Mouse (Mus musculus): ENCODE measurements around the gene Sgsm1. TPM values are rescaled to one million over a fixed set of nuclear protein-coding genes. Genes with fewer than 3 reads are reported as not detected.

Gene Sgsm1
- polyA plus RNA-seq, 1 experiment from 2014 or later, result 2.0 TPM

DNA sequence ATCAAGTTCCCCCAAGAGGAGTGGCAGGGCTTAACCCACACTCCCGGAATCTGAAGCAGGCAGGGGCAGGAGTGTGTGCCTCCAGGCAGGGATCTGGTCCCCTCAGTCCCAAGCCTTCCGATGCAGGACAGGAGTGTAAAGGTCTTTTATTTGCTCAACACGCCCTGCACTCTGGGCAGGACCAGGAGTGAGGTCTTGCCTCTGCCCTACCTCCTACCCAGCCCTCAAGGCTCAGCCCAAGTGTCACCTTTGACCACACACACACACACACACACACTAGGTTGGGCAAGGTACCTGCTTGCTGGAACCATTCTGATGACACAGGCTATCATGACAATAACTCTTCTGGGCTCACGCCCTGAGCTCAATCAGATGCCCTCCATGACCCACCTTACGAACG, 91.1 kb downstream of the Sgsm1 start:
- peak overlapping the region; percentile 55 for H3K27ac ChIP-seq (ENCODE audit: low read length)
- no peak overlapping the region for H3K9ac ChIP-seq (ENCODE audit: low read depth, low read length)

DNA sequence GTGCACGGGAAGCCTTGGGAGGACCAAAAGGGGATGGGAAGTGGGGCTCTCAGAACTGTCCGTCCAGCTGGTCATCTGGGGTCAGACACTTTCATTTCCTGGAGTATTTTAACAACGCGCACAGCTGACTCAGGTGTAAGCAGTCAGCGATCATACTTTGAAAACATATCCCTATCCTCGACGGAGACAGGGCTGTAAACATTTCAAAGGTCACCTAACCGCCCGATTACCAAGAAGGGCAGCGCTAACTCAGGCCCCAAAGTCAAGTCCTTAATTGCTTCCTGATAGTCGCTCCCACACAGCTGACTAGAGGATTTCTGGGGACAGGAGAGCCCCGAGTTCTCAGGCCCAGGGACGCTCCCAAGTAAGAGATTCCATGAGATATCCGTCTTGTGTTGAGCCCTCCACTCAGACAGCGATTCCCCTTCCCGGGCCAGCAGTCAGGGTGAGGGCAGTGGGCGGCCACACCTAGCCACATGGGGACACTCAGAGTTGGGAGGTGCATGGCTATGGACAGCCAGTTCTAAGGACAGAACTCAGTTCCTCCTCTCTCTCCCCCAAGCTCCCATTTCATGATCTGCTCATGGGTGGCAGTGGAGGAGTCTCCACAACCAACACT, 91.9 kb downstream of the Sgsm1 start:
- Histone ChIP-seq H3K4me1 (ENCODE audit: control insufficient read depth, low read depth, low read length) (peaks cover 5% of the 10 kb centered on the region; the same call in 1 of the 2 replicates), H3K4me2 (ENCODE audit: low read depth, low read length) (peak overlapping the region; percentile 34), H3K4me3 (ENCODE audit: low read depth, low read length) (no peak overlapping the region), H3K27ac (ENCODE audit: low read length) (peak overlapping the region; percentile 55), H3K27me3 (ENCODE audit: control insufficient read depth, insufficient read depth, low read depth, low read length) (peaks cover 13% of the 10 kb centered on the region), H3K9me3 (replicated peaks; ENCODE audit: control insufficient read depth, low read length) (no peaks in the 10 kb centered on the region), H3K36me3 (ENCODE audit: control insufficient read depth, insufficient read depth) (no peaks in the 10 kb centered on the region), H3K9ac (ENCODE audit: low read depth, low read length) (no peak overlapping the region)
- ATAC-seq (ENCODE audit: low read depth), result no peak
- 52% methylated on average over 17 of the region's 17 CpGs for WGBS (ENCODE audit: insufficient replicate concordance)

More for the DNA sequence above, 91.1 kb downstream of the Sgsm1 start:
- peaks cover 13% of the 10 kb centered on the region for H3K27me3 ChIP-seq (ENCODE audit: control insufficient read depth, insufficient read depth, low read depth, low read length)
- H3K36me3 ChIP-seq (ENCODE audit: control insufficient read depth, insufficient read depth), result no peaks in the 10 kb centered on the region
- WGBS (ENCODE audit: insufficient replicate concordance), result 61% methylated on average over 6 of the region's 6 CpGs
- no peaks in the 10 kb centered on the region for H3K9me3 ChIP-seq (replicated peaks; ENCODE audit: control insufficient read depth, low read length)
- ATAC-seq (ENCODE audit: low read depth), result 0 out of 2 replicates have a peak, but pooled peaks have one; percentile 3
- H3K4me1 ChIP-seq (ENCODE audit: control insufficient read depth, low read depth, low read length), result peaks cover 5% of the 10 kb centered on the region; the same call in 1 of the 2 replicates
- no peak overlapping the region for H3K4me3 ChIP-seq (ENCODE audit: low read depth, low read length)
- H3K4me2 ChIP-seq (ENCODE audit: low read depth, low read length), result peak overlapping the region; percentile 65; the same call in 1 of the 2 replicates

DNA sequence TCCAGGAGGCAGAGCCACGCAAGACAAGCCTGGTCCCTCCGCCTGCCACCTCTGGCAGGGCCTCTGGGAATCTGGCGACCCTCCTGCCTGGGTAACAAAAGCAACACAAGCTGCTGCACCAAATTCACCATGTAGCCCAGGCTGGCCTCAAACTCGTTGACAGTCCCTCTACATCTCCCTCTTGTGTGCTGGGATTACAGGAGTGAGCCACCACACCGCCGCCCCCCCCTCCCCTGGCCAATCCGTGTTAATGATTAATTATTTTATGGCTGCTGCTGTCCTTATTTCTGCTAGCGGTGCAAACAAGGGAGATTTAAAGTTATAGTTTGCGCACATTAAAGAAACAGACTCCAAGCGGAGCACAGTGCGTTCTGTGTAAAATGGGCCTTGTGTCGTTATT, 93.5 kb downstream of the Sgsm1 start:
- ATAC-seq (ENCODE audit: low read depth), result no peak
- H3K9me3 ChIP-seq (replicated peaks; ENCODE audit: control insufficient read depth, low read length), result no peaks in the 10 kb centered on the region
- peaks cover 13% of the 10 kb centered on the region for H3K27me3 ChIP-seq (ENCODE audit: control insufficient read depth, insufficient read depth, low read depth, low read length)
- peak overlapping the region; percentile 17; the same call in 1 of the 2 replicates for H3K4me2 ChIP-seq (ENCODE audit: low read depth, low read length)
- WGBS (ENCODE audit: insufficient replicate concordance), result 63% methylated on average over 12 of the region's 12 CpGs
- no peak overlapping the region for H3K27ac ChIP-seq (ENCODE audit: low read length)
- no peak overlapping the region for H3K9ac ChIP-seq (ENCODE audit: low read depth, low read length)
- H3K36me3 ChIP-seq (ENCODE audit: control insufficient read depth, insufficient read depth), result no peaks in the 10 kb centered on the region
- H3K4me3 ChIP-seq (ENCODE audit: low read depth, low read length), result no peak overlapping the region
- H3K4me1 ChIP-seq (ENCODE audit: control insufficient read depth, low read depth, low read length), result peaks cover 8% of the 10 kb centered on the region

DNA sequence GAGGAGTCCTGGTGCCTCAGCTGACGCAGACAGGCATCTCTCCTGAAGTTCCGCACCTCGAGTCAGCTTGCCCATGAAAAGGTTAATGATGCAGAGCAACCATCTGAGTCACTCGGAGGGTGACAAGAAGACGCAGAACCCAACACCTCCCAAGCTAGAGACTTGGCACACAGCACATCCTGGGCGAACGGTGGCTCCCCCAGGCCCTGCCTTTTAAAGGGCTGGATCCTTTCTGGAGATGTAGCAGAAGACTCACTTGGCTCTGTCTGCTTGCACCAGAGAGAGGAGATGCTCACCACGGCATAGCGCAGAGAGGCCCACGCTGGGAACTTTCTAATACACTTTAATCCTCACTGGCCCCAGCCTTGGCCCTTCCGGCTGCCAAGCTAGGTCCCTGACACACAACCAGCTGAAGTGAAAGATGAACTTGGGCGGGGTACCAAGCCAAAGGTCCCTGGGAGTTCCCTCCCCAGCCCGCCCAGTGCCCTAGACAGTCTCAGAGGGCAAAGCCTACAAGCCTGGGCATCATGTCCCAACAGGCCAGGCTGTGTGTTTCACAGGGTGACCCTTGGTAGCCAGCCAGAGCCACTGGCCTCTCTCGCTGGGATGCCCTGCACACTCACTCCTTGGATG, 94.1 kb downstream of the Sgsm1 start:
- H3K27me3 ChIP-seq (ENCODE audit: control insufficient read depth, insufficient read depth, low read depth, low read length), result peaks cover 13% of the 10 kb centered on the region
- no peak overlapping the region for H3K4me2 ChIP-seq (ENCODE audit: low read depth, low read length)
- peaks cover 8% of the 10 kb centered on the region for H3K4me1 ChIP-seq (ENCODE audit: control insufficient read depth, low read depth, low read length)
- no peak overlapping the region for H3K4me3 ChIP-seq (ENCODE audit: low read depth, low read length)
- H3K27ac ChIP-seq (ENCODE audit: low read length), result no peak overlapping the region
- H3K36me3 ChIP-seq (ENCODE audit: control insufficient read depth, insufficient read depth), result no peaks in the 10 kb centered on the region
- H3K9me3 ChIP-seq (replicated peaks; ENCODE audit: control insufficient read depth, low read length), result no peaks in the 10 kb centered on the region
- no peak for ATAC-seq (ENCODE audit: low read depth)
- 63% methylated on average over 14 of the region's 14 CpGs for WGBS (ENCODE audit: insufficient replicate concordance)
- H3K9ac ChIP-seq (ENCODE audit: low read depth, low read length), result no peak overlapping the region

DNA sequence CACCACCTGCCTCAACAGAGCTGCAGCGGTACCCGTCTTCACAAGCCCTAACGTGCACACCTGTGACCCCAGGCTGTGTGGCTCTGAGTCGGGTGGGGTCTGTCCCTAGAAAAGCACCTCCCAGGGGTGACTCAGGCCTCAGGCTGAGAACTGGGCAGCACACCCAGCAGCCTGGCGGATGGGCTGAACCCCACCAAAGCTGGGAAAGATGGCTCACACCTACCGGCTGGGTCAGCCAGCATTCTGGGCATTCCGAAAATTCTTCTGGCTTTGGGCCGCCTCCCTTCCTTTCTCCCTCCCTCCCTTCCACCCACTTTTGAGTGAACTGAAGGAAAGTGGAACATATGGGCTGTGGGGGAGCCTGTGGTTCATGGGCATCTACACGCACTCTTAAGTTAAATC, 95.0 kb downstream of the Sgsm1 start:
- H3K4me1 ChIP-seq (ENCODE audit: control insufficient read depth, low read depth, low read length), result peaks cover 8% of the 10 kb centered on the region
- ATAC-seq (ENCODE audit: low read depth), result no peak
- H3K4me3 ChIP-seq (ENCODE audit: low read depth, low read length), result no peak overlapping the region
- no peaks in the 10 kb centered on the region for H3K9me3 ChIP-seq (replicated peaks; ENCODE audit: control insufficient read depth, low read length)
- WGBS (ENCODE audit: insufficient replicate concordance), result 71% methylated on average over 9 of the region's 9 CpGs
- no peak overlapping the region for H3K4me2 ChIP-seq (ENCODE audit: low read depth, low read length)
- no peak overlapping the region for H3K27ac ChIP-seq (ENCODE audit: low read length)
- H3K9ac ChIP-seq (ENCODE audit: low read depth, low read length), result no peak overlapping the region
- no peaks in the 10 kb centered on the region for H3K36me3 ChIP-seq (ENCODE audit: control insufficient read depth, insufficient read depth)
- peaks cover 7% of the 10 kb centered on the region for H3K27me3 ChIP-seq (ENCODE audit: control insufficient read depth, insufficient read depth, low read depth, low read length)

DNA sequence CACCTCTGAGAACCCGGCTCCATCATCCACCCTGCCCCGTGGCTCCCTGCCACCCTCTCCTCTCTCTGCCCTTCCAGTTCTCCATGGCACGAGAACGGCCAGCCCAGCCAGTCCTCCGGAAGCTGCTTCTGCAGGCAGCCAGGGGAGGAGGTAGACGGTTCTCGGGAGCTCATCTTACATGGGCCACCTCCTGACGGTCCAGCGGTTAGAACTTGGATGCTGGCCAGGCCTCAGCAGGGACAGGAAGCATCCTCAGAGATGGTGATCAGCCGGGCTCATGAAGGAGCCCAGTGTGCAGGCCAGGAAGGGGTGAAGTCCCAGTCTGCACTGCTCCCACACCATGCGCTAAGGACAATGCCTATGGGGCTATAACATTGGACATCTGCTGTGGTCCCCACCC, 96.1 kb downstream of the Sgsm1 start:
- WGBS (ENCODE audit: insufficient replicate concordance), result 68% methylated on average over 11 of the region's 11 CpGs
- no peak overlapping the region for H3K9ac ChIP-seq (ENCODE audit: low read depth, low read length)

DNA sequence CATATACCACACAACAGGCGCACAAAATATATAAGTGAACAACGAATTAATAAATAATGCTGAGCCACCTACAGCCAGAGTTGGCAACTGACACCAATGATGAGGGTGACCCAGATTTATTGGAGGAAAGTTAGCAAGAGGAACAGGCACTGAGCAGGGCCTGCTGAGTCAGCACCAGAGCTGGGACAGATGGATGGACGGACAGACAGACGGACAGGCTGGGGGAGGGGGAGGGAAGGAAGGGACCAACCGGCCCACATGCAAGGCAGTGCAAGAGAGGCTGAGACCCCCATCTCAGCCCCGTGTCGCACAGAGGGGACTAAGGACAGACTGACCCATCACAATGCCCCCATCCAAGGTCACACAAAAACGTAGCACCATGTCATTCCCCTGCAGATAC, 96.5 kb downstream of the Sgsm1 start:
- Histone ChIP-seq H3K9ac (ENCODE audit: low read depth, low read length) (no peak overlapping the region), H3K36me3 (ENCODE audit: control insufficient read depth, insufficient read depth) (no peaks in the 10 kb centered on the region), H3K4me2 (ENCODE audit: low read depth, low read length) (no peak overlapping the region), H3K4me1 (ENCODE audit: control insufficient read depth, low read depth, low read length) (peaks cover 15% of the 10 kb centered on the region), H3K27me3 (ENCODE audit: control insufficient read depth, insufficient read depth, low read depth, low read length) (no peaks in the 10 kb centered on the region), H3K4me3 (ENCODE audit: low read depth, low read length) (no peak overlapping the region), H3K27ac (ENCODE audit: low read length) (no peak overlapping the region), H3K9me3 (replicated peaks; ENCODE audit: control insufficient read depth, low read length) (no peaks in the 10 kb centered on the region)
- no peak for ATAC-seq (ENCODE audit: low read depth)
- 69% methylated on average over 8 of the region's 8 CpGs for WGBS (ENCODE audit: insufficient replicate concordance)

More for the DNA sequence above, 96.1 kb downstream of the Sgsm1 start:
- Histone ChIP-seq H3K36me3 (ENCODE audit: control insufficient read depth, insufficient read depth) (no peaks in the 10 kb centered on the region), H3K27me3 (ENCODE audit: control insufficient read depth, insufficient read depth, low read depth, low read length) (no peaks in the 10 kb centered on the region), H3K4me3 (ENCODE audit: low read depth, low read length) (no peak overlapping the region), H3K4me2 (ENCODE audit: low read depth, low read length) (no peak overlapping the region), H3K27ac (ENCODE audit: low read length) (no peak overlapping the region), H3K9me3 (replicated peaks; ENCODE audit: control insufficient read depth, low read length) (no peaks in the 10 kb centered on the region), H3K4me1 (ENCODE audit: control insufficient read depth, low read depth, low read length) (peaks cover 10% of the 10 kb centered on the region)
- no peak for ATAC-seq (ENCODE audit: low read depth)

DNA sequence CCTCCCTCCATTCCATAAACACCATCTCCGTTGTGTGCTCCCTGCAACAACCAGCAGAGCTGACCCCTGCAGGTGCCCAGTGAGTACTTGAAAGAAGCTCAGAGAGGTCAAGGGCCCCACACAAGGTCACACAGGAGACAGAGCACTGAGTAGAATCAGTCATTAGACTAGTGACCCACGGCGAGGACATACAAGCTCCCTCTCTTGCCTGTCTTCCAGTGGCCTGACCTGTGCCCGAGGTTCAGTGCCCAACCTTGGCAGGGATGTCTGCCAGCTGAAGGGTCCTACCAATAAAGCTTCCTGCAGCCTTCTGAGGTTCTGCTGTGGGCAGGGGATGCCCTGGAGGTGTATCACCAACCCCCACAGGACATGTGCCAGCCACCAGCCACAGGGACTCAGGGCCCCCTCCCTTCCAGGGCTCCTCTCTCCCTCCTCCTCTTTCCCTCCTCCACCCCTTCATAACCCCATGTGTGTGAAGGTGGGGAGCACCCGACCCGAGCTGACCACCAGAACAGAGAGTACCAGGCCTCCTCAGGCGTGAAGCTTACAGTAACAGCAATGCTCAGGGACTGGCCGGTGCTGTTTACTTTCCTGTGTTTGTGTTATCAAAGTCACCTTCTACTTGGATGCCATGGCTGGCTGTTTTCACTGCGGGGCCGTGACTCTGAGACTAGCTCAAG, 98.3 kb downstream of the Sgsm1 start:
- Histone ChIP-seq H3K4me2 (ENCODE audit: low read depth, low read length) (no peak overlapping the region), H3K27ac (ENCODE audit: low read length) (no peak overlapping the region), H3K9ac (ENCODE audit: low read depth, low read length) (no peak overlapping the region), H3K4me3 (ENCODE audit: low read depth, low read length) (no peak overlapping the region), H3K36me3 (ENCODE audit: control insufficient read depth, insufficient read depth) (no peaks in the 10 kb centered on the region), H3K4me1 (ENCODE audit: control insufficient read depth, low read depth, low read length) (peaks cover 14% of the 10 kb centered on the region), H3K9me3 (replicated peaks; ENCODE audit: control insufficient read depth, low read length) (no peaks in the 10 kb centered on the region), H3K27me3 (ENCODE audit: control insufficient read depth, insufficient read depth, low read depth, low read length) (no peaks in the 10 kb centered on the region)
- 63% methylated on average over 10 of the region's 10 CpGs for WGBS (ENCODE audit: insufficient replicate concordance)
- ATAC-seq (ENCODE audit: low read depth), result 0 out of 2 replicates have a peak, but pooled peaks have one; percentile 30

DNA sequence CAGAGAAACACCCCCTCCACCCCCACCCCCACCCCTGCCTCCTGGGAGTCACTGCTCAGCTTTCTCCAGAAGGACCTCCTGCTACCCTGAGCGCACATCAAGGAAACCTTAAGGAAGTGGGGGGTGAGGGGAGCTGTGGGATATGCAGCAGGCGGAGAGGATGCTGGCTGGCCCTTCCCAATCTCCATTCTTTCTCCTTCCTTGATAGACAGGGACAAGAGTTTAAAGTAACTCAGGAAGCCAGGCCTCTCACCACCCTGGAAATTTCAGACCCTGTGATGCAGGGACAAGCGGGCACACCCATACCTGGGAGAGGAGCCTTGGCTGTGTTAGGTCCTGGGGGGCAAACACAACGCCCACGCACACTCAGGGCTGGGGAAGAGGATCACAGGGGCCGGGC, 100.3 kb downstream of the Sgsm1 start:
- Histone ChIP-seq H3K27ac (ENCODE audit: low read length) (no peak overlapping the region), H3K9ac (ENCODE audit: low read depth, low read length) (no peak overlapping the region), H3K4me1 (ENCODE audit: control insufficient read depth, low read depth, low read length) (peaks cover 12% of the 10 kb centered on the region), H3K27me3 (ENCODE audit: control insufficient read depth, insufficient read depth, low read depth, low read length) (no peaks in the 10 kb centered on the region), H3K36me3 (ENCODE audit: control insufficient read depth, insufficient read depth) (no peaks in the 10 kb centered on the region), H3K9me3 (replicated peaks; ENCODE audit: control insufficient read depth, low read length) (no peaks in the 10 kb centered on the region), H3K4me2 (ENCODE audit: low read depth, low read length) (no peak overlapping the region), H3K4me3 (ENCODE audit: low read depth, low read length) (no peak overlapping the region)
- no peak for ATAC-seq (ENCODE audit: low read depth)
- WGBS (ENCODE audit: insufficient replicate concordance), result 52% methylated on average over 6 of the region's 6 CpGs
